Mouse (Mus musculus) lung, embryonic 15.5 days (tissue): ENCODE measurements around the gene Syne2. TPM values are rescaled to one million over a fixed set of nuclear protein-coding genes. Genes with fewer than 3 reads are reported as not detected.

Experiments used
- ATAC-seq: fragments of 200-750 bp; cut with Nextera tagmentation; 2 replicates; pipeline ENCODE4 v1.8.0; 2017; ENCODE audit warnings: moderate number of reproducible peaks, borderline replicate concordance; ENCODE audit not compliant: low FRiP score, low TSS enrichment; ENCODE audit errors: extremely low read depth
- H3K27ac ChIP-seq: fragments of 300-500 bp; sonication (generic); 2 replicates; pipeline ENCODE4 v1.5.1; 2015; ENCODE audit warnings: moderate library complexity, mild to moderate bottlenecking, inconsistent platforms
- H3K27me3 ChIP-seq: fragments of 300-500 bp; sonication (generic); 2 replicates; pipeline ENCODE4 v1.6.1; 2015; ENCODE audit warnings: inconsistent platforms
- H3K36me3 ChIP-seq: fragments of 300-500 bp; sonication (generic); 2 replicates; pipeline ENCODE4 v1.6.1; 2015; ENCODE audit warnings: inconsistent platforms
- H3K4me1 ChIP-seq: fragments of 300-500 bp; sonication (generic); 2 replicates; pipeline ENCODE4 v1.6.1; 2015; ENCODE audit warnings: inconsistent platforms
- H3K4me2 ChIP-seq: fragments of 300-500 bp; sonication (generic); 2 replicates; pipeline ENCODE4 v1.6.1; 2015; ENCODE audit warnings: inconsistent platforms, mild to moderate bottlenecking, moderate library complexity
- H3K4me3 ChIP-seq: fragments of 300-500 bp; sonication (generic); 2 replicates; pipeline ENCODE4 v1.5.1; 2015; ENCODE audit warnings: mild to moderate bottlenecking, inconsistent platforms
- H3K9ac ChIP-seq: fragments of 300-500 bp; sonication (generic); 2 replicates; pipeline ENCODE4 v1.6.1; 2015; ENCODE audit warnings: inconsistent platforms
- H3K9me3 ChIP-seq: fragments of 300-500 bp; sonication (generic); 2 replicates; pipeline ENCODE4 v1.6.1; 2016; ENCODE audit warnings: inconsistent platforms
- WGBS: fragments of 180-500 bp; shearing (Covaris S2); methylation state at CpG from one replicate; pipeline ENCODE4 v1.1.7; 2015; 5-methylcytosine and 5-hydroxymethylcytosine counted together
- polyA plus RNA-seq: library from polyadenylated mRNA; unstranded; fragments of >200 nt; fragmentation: Nextera tagmentation; extraction: Ambion mirVana; gene quantifications from 2 replicates; pipeline ENCODE4 v1.2.1, GENCODE M21; 2015

Syne2 gene
- polyA plus RNA-seq, 1 experiment from 2014 or later, result 67.2 TPM

GRCm38 (mm10) chr12:75816981-75817856 is 715 bp upstream of the Syne2 start:
- no peak for ATAC-seq
- Histone ChIP-seq H3K36me3 (no peaks in the 10 kb centered on the region), H3K4me3 (peak overlapping the region; percentile 78), H3K27me3 (no peaks in the 10 kb centered on the region), H3K4me2 (peak overlapping the region; percentile 73), H3K27ac (no peak overlapping the region), H3K4me1 (peaks cover 23% of the 10 kb centered on the region), H3K9me3 (no peaks in the 10 kb centered on the region), H3K9ac (peak overlapping the region; percentile 78; the same call in 1 of the 2 replicates)
- 5% methylated on average over 25 of the region's 25 CpGs for WGBS

- peak; percentile 80 for ATAC-seq
- no peaks in the 10 kb centered on the region for H3K9me3 ChIP-seq
- H3K4me1 ChIP-seq, result peaks cover 23% of the 10 kb centered on the region
- no peaks in the 10 kb centered on the region for H3K36me3 ChIP-seq
- H3K27me3 ChIP-seq, result no peaks in the 10 kb centered on the region
- peak overlapping the region; percentile 73 for H3K4me2 ChIP-seq
- H3K9ac ChIP-seq, result peak overlapping the region; percentile 78
- peak overlapping the region; percentile 78 for H3K4me3 ChIP-seq
- under 1% methylated on average over 93 of the region's 93 CpGs for WGBS
- peak overlapping the region; percentile 90 for H3K27ac ChIP-seq
Observed at GRCm38 (mm10) chr12:75818453-75819434, 810 bp downstream of the Syne2 start.

GRCm38 (mm10) chr12:75819481-75819880 is 1.5 kb downstream of the Syne2 start:
- no peak for ATAC-seq
- WGBS, result 9% methylated on average over 11 of the region's 11 CpGs
- no peak overlapping the region; the same call in 1 of the 2 replicates for H3K27ac ChIP-seq

GRCm38 (mm10) chr12:75820216-75820615 is 2.3 kb downstream of the Syne2 start:
- Histone ChIP-seq H3K27me3 (no peaks in the 10 kb centered on the region), H3K9ac (no peak overlapping the region), H3K9me3 (no peaks in the 10 kb centered on the region), H3K36me3 (no peaks in the 10 kb centered on the region), H3K4me1 (peaks cover 23% of the 10 kb centered on the region), H3K4me3 (no peak overlapping the region), H3K27ac (no peak overlapping the region), H3K4me2 (no peak overlapping the region)
- 72% methylated on average over 7 of the region's 7 CpGs for whole genome bisulfite sequencing
- no peak for ATAC-seq

More at GRCm38 (mm10) chr12:75819481-75819880, 1.5 kb downstream of the Syne2 start:
- Histone ChIP-seq H3K4me2 (peak overlapping the region; percentile 73), H3K9ac (peak overlapping the region; percentile 78; the same call in 1 of the 2 replicates), H3K9me3 (no peaks in the 10 kb centered on the region), H3K4me1 (peaks cover 23% of the 10 kb centered on the region), H3K27me3 (no peaks in the 10 kb centered on the region), H3K4me3 (peak overlapping the region; percentile 78), H3K36me3 (no peaks in the 10 kb centered on the region)

- no peak overlapping the region for H3K9ac ChIP-seq
- H3K4me1 ChIP-seq, result peaks cover 25% of the 10 kb centered on the region
- no peak overlapping the region for H3K27ac ChIP-seq
- H3K4me3 ChIP-seq, result no peak overlapping the region
- no peak overlapping the region for H3K4me2 ChIP-seq
- WGBS, result 28% methylated on average over 6 of the region's 6 CpGs
- ATAC-seq, result no peak
- H3K36me3 ChIP-seq, result no peaks in the 10 kb centered on the region
- no peaks in the 10 kb centered on the region for H3K9me3 ChIP-seq
- H3K27me3 ChIP-seq, result no peaks in the 10 kb centered on the region
Observed at GRCm38 (mm10) chr12:75822122-75822521, 4.2 kb downstream of the Syne2 start.

- Histone ChIP-seq H3K4me2 (no peak overlapping the region), H3K9me3 (no peaks in the 10 kb centered on the region), H3K9ac (no peak overlapping the region), H3K36me3 (no peaks in the 10 kb centered on the region), H3K4me1 (peaks cover 23% of the 10 kb centered on the region), H3K27me3 (no peaks in the 10 kb centered on the region), H3K4me3 (no peak overlapping the region), H3K27ac (no peak overlapping the region)
- WGBS, result 86% methylated on average over 6 of the region's 6 CpGs
- no peak for ATAC-seq
Observed at GRCm38 (mm10) chr12:75823475-75823874, 5.5 kb downstream of the Syne2 start.

GRCm38 (mm10) chr12:75825458-75825857 is 7.5 kb downstream of the Syne2 start:
- Histone ChIP-seq H3K27me3 (no peaks in the 10 kb centered on the region), H3K9me3 (no peaks in the 10 kb centered on the region), H3K4me2 (no peak overlapping the region), H3K4me3 (no peak overlapping the region), H3K36me3 (no peaks in the 10 kb centered on the region), H3K4me1 (peaks cover 10% of the 10 kb centered on the region), H3K27ac (no peak overlapping the region), H3K9ac (no peak overlapping the region)
- no peak for ATAC-seq
- 83% methylated on average over 7 of the region's 7 CpGs for WGBS

- Histone ChIP-seq H3K27ac (no peak overlapping the region), H3K9me3 (no peaks in the 10 kb centered on the region), H3K9ac (no peak overlapping the region), H3K27me3 (no peaks in the 10 kb centered on the region), H3K4me1 (peaks cover 10% of the 10 kb centered on the region), H3K36me3 (no peaks in the 10 kb centered on the region), H3K4me3 (no peak overlapping the region), H3K4me2 (no peak overlapping the region; the same call in 1 of the 2 replicates)
- WGBS, result 49% methylated on average over 10 of the region's 10 CpGs
- no peak for ATAC-seq
Observed at GRCm38 (mm10) chr12:75826699-75827353, 8.9 kb downstream of the Syne2 start.

- no peak overlapping the region for H3K27ac ChIP-seq
- H3K4me2 ChIP-seq, result no peak overlapping the region
- H3K36me3 ChIP-seq, result no peaks in the 10 kb centered on the region
- 67% methylated on average over 15 of the region's 15 CpGs for WGBS
- H3K9me3 ChIP-seq, result no peaks in the 10 kb centered on the region
- peaks cover 10% of the 10 kb centered on the region for H3K4me1 ChIP-seq
- no peak for ATAC-seq
- no peaks in the 10 kb centered on the region for H3K27me3 ChIP-seq
- no peak overlapping the region for H3K9ac ChIP-seq
- no peak overlapping the region for H3K4me3 ChIP-seq
Observed at GRCm38 (mm10) chr12:75827751-75828150, 9.8 kb downstream of the Syne2 start.

GRCm38 (mm10) chr12:75829616-75830015 is 11.7 kb downstream of the Syne2 start:
- no peak overlapping the region for H3K4me3 ChIP-seq
- H3K9ac ChIP-seq, result no peak overlapping the region
- no peaks in the 10 kb centered on the region for H3K9me3 ChIP-seq
- H3K36me3 ChIP-seq, result no peaks in the 10 kb centered on the region
- no peak for ATAC-seq
- H3K27me3 ChIP-seq, result no peaks in the 10 kb centered on the region
- 83% methylated on average over 5 of the region's 5 CpGs for WGBS
- peaks cover 25% of the 10 kb centered on the region for H3K4me1 ChIP-seq
- H3K27ac ChIP-seq, result no peak overlapping the region
- no peak overlapping the region for H3K4me2 ChIP-seq

GRCm38 (mm10) chr12:75833149-75833959 is 15.4 kb downstream of the Syne2 start:
- Histone ChIP-seq H3K27me3 (no peaks in the 10 kb centered on the region), H3K9me3 (no peaks in the 10 kb centered on the region), H3K36me3 (no peaks in the 10 kb centered on the region), H3K27ac (no peak overlapping the region), H3K4me3 (no peak overlapping the region), H3K9ac (no peak overlapping the region), H3K4me1 (peaks cover 32% of the 10 kb centered on the region), H3K4me2 (no peak overlapping the region)
- ATAC-seq, result no peak
- 30% methylated on average over 12 of the region's 12 CpGs for WGBS
